Mouse (Mus musculus) c-Kit-positive CD71-negative TER-119-negative erythroid progenitor cells, embryonic 14.5 days (primary cell): ENCODE results near the gene H2afv.

ENCODE experiments used
- DNase-seq: peaks from one replicate; pipeline ENCODE4 v3.0.0-alpha.2; 2013; ENCODE audit warnings: low read depth

Gene H2afv

GRCm38 (mm10) chr11:6388726-6389413, 55.4 kb downstream of the H2afv start, which contains the start of gene Zmiz2:
Zmiz2 (plus strand) TSS chr11:6389074.
- DNase-seq: peak; percentile 81

- no peak for DNase-seq
Measured at GRCm38 (mm10) chr11:6388126-6388725, 56.0 kb downstream of the H2afv start.

- no peak for DNase-seq
Measured at GRCm38 (mm10) chr11:6380916-6381315, 63.3 kb downstream of the H2afv start.
